Mouse (Mus musculus) liver, adult 2 months (tissue): ENCODE measurements around the gene Zcchc14. TPM values are rescaled to one million over a fixed set of nuclear protein-coding genes. Genes with fewer than 3 reads are reported as not detected.

Experiments
- DNase-seq: peaks from one replicate; pipeline ENCODE4 v3.0.0-alpha.2; 2011; ENCODE audit warnings: low read depth, low spot score; ENCODE audit errors: extremely low read depth
- H3K27ac ChIP-seq: fragments of 200-500 bp; replicated peaks from 2 replicates; pipeline ENCODE4 v1.5.1; 2012; ENCODE audit warnings: low read depth, mild to moderate bottlenecking, control low read depth, inconsistent platforms, low read length; ENCODE audit not compliant: insufficient read depth
- H3K27me3 ChIP-seq: fragments of 200-500 bp; 2 replicates; pipeline ENCODE4 v1.6.1; 2012; ENCODE audit warnings: mild to moderate bottlenecking, moderate library complexity, low read length, inconsistent platforms; ENCODE audit not compliant: control insufficient read depth, insufficient read depth
- H3K36me3 ChIP-seq: fragments of 200-500 bp; 2 replicates; pipeline ENCODE4 v1.6.1; 2012; ENCODE audit warnings: low read length, inconsistent platforms; ENCODE audit not compliant: control insufficient read depth, insufficient read depth
- H3K4me1 ChIP-seq: fragments of 200-500 bp; 2 replicates; pipeline ENCODE4 v1.6.1; 2011; ENCODE audit warnings: low read length; ENCODE audit not compliant: control insufficient read depth, insufficient read depth
- H3K4me3 ChIP-seq: fragments of 200-500 bp; 2 replicates; pipeline ENCODE4 v1.5.1; 2011; ENCODE audit warnings: low read depth, mild to moderate bottlenecking, control low read depth, low read length, moderate library complexity; ENCODE audit not compliant: insufficient read depth
- H3K79me2 ChIP-seq: fragments of 200-500 bp; 2 replicates; pipeline ENCODE4 v1.6.1; 2012; ENCODE audit warnings: inconsistent platforms, mild to moderate bottlenecking, low read length, moderate library complexity; ENCODE audit not compliant: control insufficient read depth, insufficient read depth
- H3K9ac ChIP-seq: fragments of 200-500 bp; 2 replicates; pipeline ENCODE4 v1.6.1; 2012; ENCODE audit warnings: low read depth, mild to moderate bottlenecking, control low read depth, inconsistent platforms, low read length
- CTCF ChIP-seq: fragments of 200-500 bp; IDR thresholded peaks from 2 replicates; pipeline ENCODE4 v1.5.1; 2011; ENCODE audit warnings: low read depth, low read length, control low read depth
- POLR2A ChIP-seq: fragments of 200-500 bp; IDR thresholded peaks from 2 replicates; pipeline ENCODE4 v1.6.1; 2011; ENCODE audit warnings: low read length, control low read depth; ENCODE audit not compliant: insufficient read depth; ENCODE audit errors: extremely low read depth
- WGBS: fragments of 180-500 bp; shearing (Covaris S2); methylation state at CpG from one replicate; pipeline ENCODE4 v1.1.7; 2018; 5-methylcytosine and 5-hydroxymethylcytosine counted together
- polyA plus RNA-seq: library from polyadenylated mRNA; depleted of rRNA; stranded (reverse); fragments of >200 nt; gene quantifications from 2 replicates; pipeline ENCODE4 v1.2.3, GENCODE M21; 2012; rRNA removed
- total RNA-seq: library from RNA; depleted of rRNA; stranded (reverse); fragments of >200 nt; gene quantifications from 2 replicates; pipeline ENCODE4 v1.2.3, GENCODE M21; 2014; rRNA removed

Zcchc14 gene
- total and polyA plus RNA-seq, 2 experiments: 9.2 to 15.6 TPM

DNA sequence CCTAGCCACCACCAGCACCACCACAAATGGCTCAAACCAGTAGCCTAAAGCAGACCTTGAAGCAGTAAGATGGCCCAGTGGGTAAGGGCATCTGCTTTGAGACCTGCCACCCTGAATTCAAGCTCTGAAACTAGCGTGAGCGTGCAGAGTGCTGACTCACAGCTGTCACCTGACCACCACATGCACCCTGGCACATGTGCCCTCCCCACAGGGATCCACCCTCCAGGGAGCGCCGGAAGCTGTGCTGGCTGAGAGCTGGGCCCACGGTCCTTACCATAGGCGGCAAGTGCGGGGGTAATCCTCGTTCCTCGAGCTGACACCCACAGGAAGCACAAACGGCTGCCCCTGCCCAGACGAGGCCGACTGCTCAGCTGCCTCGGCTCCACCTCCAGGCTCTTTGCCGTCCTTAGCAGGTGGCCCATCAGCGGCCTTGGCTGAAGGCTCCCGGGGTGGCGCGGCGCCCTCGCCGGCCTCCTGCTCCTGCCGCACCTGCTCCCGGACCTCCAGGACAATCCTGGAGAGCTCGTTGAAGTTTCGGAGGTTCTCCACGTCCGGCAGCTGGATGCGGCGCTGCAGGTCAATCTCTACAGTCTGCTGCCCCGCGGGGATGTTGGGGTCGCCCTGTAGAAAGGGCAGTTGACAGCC, 98.7 kb downstream of the Zcchc14 start:
- peaks cover 15% of the 10 kb centered on the region for H3K36me3 ChIP-seq
- H3K4me1 ChIP-seq: no peaks in the 10 kb centered on the region
- WGBS: 95% methylated on average over 32 of the region's 32 CpGs
- no peak overlapping the region for H3K9ac ChIP-seq
- no peak for TF ChIP-seq CTCF
- TF ChIP-seq POLR2A: no peak
- no peak for DNase-seq
- H3K4me3 ChIP-seq: no peak overlapping the region
- H3K27ac ChIP-seq: no peak overlapping the region
- H3K79me2 ChIP-seq: no peaks in the 10 kb centered on the region
- no peaks in the 10 kb centered on the region for H3K27me3 ChIP-seq

DNA sequence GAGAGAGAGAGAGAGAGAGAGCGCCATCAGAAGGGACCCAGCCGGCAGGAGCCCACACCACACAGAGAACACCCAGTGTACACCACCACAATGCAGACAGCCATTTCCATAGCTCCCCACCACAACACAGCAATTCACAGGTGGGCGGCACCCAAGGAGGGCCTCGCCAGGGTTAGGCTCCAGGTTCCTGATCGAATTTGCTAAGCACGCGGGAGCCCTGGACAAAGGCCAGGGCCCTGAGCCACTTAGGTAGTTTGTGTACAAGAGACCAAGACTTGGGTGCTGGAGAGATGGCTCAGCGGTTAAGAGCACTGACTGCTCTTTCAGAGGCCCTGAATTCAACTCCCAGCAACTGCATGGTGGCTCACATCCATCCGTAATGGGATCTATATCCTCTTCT, 100.2 kb downstream of the Zcchc14 start:
- peaks cover 13% of the 10 kb centered on the region for H3K36me3 ChIP-seq
- WGBS: 54% methylated on average over 9 of the region's 9 CpGs
- no peak for DNase-seq

DNA sequence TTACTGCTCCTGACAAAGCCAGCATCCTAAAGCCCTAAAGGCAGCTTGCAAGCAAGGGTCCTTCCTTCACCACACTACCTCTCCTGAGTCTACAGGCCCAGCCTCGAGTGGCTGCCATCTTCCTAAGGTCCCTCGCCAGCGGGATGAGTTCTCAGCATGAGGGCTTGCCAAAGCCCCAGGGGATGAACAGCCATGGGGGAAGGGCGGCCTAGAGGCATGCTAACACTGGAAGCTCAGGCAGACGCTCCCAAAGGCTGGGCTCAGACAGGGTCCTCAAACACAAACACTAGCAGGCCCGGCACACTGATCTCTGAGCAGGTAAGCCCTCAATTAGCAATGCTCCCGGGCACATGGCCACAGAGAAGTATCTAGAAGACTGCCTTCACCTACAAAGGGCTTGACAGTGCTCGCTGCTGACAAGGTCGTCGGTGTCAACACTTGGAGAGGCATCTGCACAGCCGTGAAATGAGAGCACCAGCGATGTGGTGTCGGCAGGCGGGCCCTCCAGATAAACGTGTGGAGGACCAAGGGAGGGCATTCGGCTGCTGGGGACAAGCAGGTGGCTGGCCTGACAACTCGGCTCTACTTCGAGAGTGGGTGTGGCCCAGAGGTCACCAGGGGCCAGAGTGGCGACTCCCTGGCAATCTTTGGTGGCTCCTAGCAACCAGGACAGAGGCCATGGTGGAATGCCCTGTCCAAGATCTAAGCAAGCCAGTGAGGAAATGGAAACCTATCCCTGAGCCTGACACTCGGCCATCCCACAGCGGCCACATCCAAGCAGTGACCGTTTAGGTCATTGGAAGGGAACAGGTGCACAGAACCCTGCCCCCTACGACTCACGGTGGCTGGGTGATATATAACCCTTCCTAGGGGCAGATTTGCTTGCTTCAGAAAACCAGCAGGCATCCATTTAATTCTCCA, 101.4 kb downstream of the Zcchc14 start:
- no peak overlapping the region for H3K9ac ChIP-seq
- 82% methylated on average over 24 of the region's 24 CpGs for WGBS
- no peak for TF ChIP-seq CTCF
- no peak for TF ChIP-seq POLR2A
- DNase-seq: no peak
- H3K4me1 ChIP-seq: peaks cover 1% of the 10 kb centered on the region; the same call in 1 of the 2 replicates
- no peak overlapping the region for H3K4me3 ChIP-seq
- no peaks in the 10 kb centered on the region for H3K79me2 ChIP-seq
- peaks cover 13% of the 10 kb centered on the region for H3K36me3 ChIP-seq
- no peaks in the 10 kb centered on the region for H3K27me3 ChIP-seq
- no peak overlapping the region for H3K27ac ChIP-seq

More for the DNA sequence above, 100.2 kb downstream of the Zcchc14 start:
- H3K79me2 ChIP-seq: no peaks in the 10 kb centered on the region
- TF ChIP-seq POLR2A (no peak), CTCF (no peak)
- H3K4me3 ChIP-seq: no peak overlapping the region
- H3K9ac ChIP-seq: no peak overlapping the region
- H3K27me3 ChIP-seq: no peaks in the 10 kb centered on the region
- no peaks in the 10 kb centered on the region for H3K4me1 ChIP-seq
- no peak overlapping the region for H3K27ac ChIP-seq

DNA sequence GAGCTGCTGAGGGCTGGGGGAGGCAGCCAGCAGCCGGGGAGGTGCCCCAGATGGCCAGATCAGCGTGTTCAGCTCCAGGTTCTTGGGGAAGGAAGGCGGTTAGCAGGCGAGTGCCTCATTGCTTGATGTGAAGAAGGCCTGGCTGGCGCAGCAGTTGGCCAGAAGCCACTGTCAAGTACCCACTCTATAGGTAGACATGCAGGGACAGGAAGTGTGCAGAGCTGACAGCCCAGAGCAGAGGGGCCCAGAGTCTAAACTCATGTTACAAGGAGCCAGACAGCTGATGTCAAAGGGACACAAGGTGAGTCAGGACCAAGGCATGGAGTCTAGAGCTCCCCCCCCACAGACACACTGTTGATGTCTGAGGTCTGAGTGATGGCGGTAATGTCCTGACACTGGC, 102.6 kb downstream of the Zcchc14 start:
- Histone ChIP-seq H3K9ac (no peak overlapping the region), H3K4me3 (no peak overlapping the region), H3K4me1 (peaks cover 1% of the 10 kb centered on the region; the same call in 1 of the 2 replicates), H3K36me3 (peaks cover 13% of the 10 kb centered on the region), H3K79me2 (no peaks in the 10 kb centered on the region), H3K27ac (no peak overlapping the region), H3K27me3 (no peaks in the 10 kb centered on the region)
- no peak for TF ChIP-seq POLR2A
- TF ChIP-seq CTCF: no peak
- DNase-seq: no peak
- 92% methylated on average over 6 of the region's 6 CpGs for WGBS

Other genes starting within 250 kb of the Zcchc14 start
- gene 1700018B08Rik, start 108.6 kb downstream of the Zcchc14 start, total RNA-seq: not detected in 2 replicates
- not detected in 2 replicates for gene 1700018B08Rik, start 108.6 kb downstream of the Zcchc14 start, polyA plus RNA-seq
- gene Fbxo31, start 74.1 kb downstream of the Zcchc14 start, total RNA-seq: 25.1 and 35.9 TPM in 2 replicates
- gene Fbxo31, start 74.1 kb downstream of the Zcchc14 start, polyA plus RNA-seq: 23.0 and 26.5 TPM in 2 replicates
- 61.9 and 79.7 TPM in 2 replicates for gene Map1lc3b, start 62.5 kb downstream of the Zcchc14 start, total RNA-seq
- gene Map1lc3b, start 62.5 kb downstream of the Zcchc14 start, polyA plus RNA-seq: 45.9 and 48.2 TPM in 2 replicates
- not detected in 2 replicates for gene Jph3, start 76.7 kb upstream of the Zcchc14 start, total RNA-seq
- not detected in 2 replicates for gene Jph3, start 76.7 kb upstream of the Zcchc14 start, polyA plus RNA-seq
- 14.3 and 14.8 TPM in 2 replicates for gene Klhdc4, start 176.7 kb upstream of the Zcchc14 start, total RNA-seq
- 6.8 and 11.9 TPM in 2 replicates for gene Klhdc4, start 176.7 kb upstream of the Zcchc14 start, polyA plus RNA-seq